Mouse (Mus musculus): Measurements from ENCODE around the gene Phip. TPM values are rescaled to one million over a fixed set of nuclear protein-coding genes. Genes with fewer than 3 reads are reported as not detected.
A peak's percentile ranks its signal among the peaks of the same experiment; 100 is the strongest.

Phip gene
- polyA plus RNA-seq, 1 experiment from 2014 or later = 54.2 TPM

DNA sequence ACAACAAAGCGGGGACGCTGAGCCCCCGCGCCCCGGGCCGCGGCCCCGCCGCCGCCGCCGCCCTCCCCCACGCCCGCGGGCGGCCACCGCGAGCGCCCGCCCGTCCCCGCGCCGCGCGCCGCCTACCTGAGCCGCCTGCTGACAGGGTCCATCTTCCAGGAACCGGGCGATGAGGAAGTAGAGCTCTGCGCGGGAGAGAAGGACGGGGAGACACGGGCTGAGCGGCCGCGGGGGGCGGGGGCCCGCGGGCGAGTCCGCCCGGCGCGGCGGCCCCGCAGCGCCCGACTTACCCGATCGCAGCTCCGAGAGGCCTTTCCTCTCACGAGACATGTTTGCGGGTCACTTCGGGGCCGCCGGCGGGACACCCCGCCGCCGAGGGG is 364 bp downstream of the Phip start:
- H3K4me1 ChIP-seq (replicated peaks; ENCODE audit: control insufficient read depth, insufficient read depth, low read length) = peaks cover 3% of the 10 kb centered on the region; the same call in 1 of the 2 replicates
- H3K9ac ChIP-seq (ENCODE audit: low read depth, low read length) = peak overlapping the region; percentile 97
- H3K36me3 ChIP-seq (ENCODE audit: control insufficient read depth, insufficient read depth, low read length) = no peaks in the 10 kb centered on the region
- peak overlapping the region; percentile 99 for H3K27ac ChIP-seq (ENCODE audit: low read depth, low read length)
- no peaks in the 10 kb centered on the region for H3K27me3 ChIP-seq (replicated peaks; ENCODE audit: control insufficient read depth, insufficient read depth, low read length)
- under 1% methylated on average over 29 of the region's 61 CpGs for WGBS
- peak; percentile 52 for ATAC-seq (replicated peaks; ENCODE audit: low FRiP score)
- no peaks in the 10 kb centered on the region for H3K9me3 ChIP-seq (ENCODE audit: control insufficient read depth, low read length)
- peak overlapping the region; percentile 97 for H3K4me3 ChIP-seq (ENCODE audit: low read depth, low read length)
- H3K4me2 ChIP-seq = peak overlapping the region; percentile 82
- DNase-seq (ENCODE audit: low spot score) = no peak

- ATAC-seq (replicated peaks; ENCODE audit: low FRiP score) = peak; percentile 84
Measured at GRCm38 (mm10) chr9:82974187-82974861, 992 bp downstream of the Phip start.

DNA sequence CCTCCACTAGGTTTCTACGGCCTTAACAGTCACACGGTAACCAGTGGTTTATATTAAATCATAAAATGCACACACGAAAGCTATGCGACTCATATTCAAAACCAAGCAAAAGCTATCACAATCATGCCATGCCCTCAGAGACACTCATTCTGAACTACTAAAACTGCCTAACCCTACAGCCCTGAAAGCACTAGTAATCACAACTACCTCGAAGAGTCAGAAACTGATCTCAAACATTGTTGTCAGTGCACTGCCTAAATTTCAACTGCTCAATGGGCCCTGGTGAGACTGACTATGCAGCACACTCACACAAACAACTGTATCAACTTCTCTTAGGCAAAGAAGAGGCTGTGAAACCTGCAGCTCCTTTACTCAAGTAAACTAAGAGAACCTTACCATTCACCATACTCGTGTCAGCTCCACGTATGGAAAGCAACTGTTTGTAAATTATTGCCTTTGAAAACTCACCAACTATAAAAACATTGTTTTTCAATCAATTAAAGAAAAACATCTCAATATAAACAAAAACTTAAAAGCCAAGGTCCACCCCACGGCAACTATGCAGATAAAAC is 1.9 kb downstream of the Phip start:
- H3K9ac ChIP-seq (ENCODE audit: low read depth, low read length) = peak overlapping the region; percentile 97
- 42% methylated on average over 8 of the region's 8 CpGs for WGBS

More at GRCm38 (mm10) chr9:82974187-82974861, 992 bp downstream of the Phip start:
- DNase-seq (ENCODE audit: low spot score) = peak; percentile 89
- WGBS = under 1% methylated on average over 63 of the region's 75 CpGs
- H3K4me3 ChIP-seq (ENCODE audit: low read depth, low read length) = peak overlapping the region; percentile 97
- H3K4me1 ChIP-seq (replicated peaks; ENCODE audit: control insufficient read depth, insufficient read depth, low read length) = peaks cover 3% of the 10 kb centered on the region; the same call in 1 of the 2 replicates
- H3K9me3 ChIP-seq (ENCODE audit: control insufficient read depth, low read length) = no peaks in the 10 kb centered on the region
- H3K27me3 ChIP-seq (replicated peaks; ENCODE audit: control insufficient read depth, insufficient read depth, low read length) = no peaks in the 10 kb centered on the region
- H3K4me2 ChIP-seq = peak overlapping the region; percentile 82
- peak overlapping the region; percentile 99 for H3K27ac ChIP-seq (ENCODE audit: low read depth, low read length)
- H3K36me3 ChIP-seq (ENCODE audit: control insufficient read depth, insufficient read depth, low read length) = no peaks in the 10 kb centered on the region
- peak overlapping the region; percentile 97 for H3K9ac ChIP-seq (ENCODE audit: low read depth, low read length)

GRCm38 (mm10) chr9:82971433-82971832 is 3.9 kb downstream of the Phip start:
- no peaks in the 10 kb centered on the region for H3K9me3 ChIP-seq (ENCODE audit: control insufficient read depth, low read length)
- WGBS = 85% methylated on average over 1 of the region's 1 CpGs
- no peak overlapping the region for H3K4me3 ChIP-seq (ENCODE audit: low read depth, low read length)
- peaks cover 3% of the 10 kb centered on the region; the same call in 1 of the 2 replicates for H3K4me1 ChIP-seq (replicated peaks; ENCODE audit: control insufficient read depth, insufficient read depth, low read length)
- no peak overlapping the region for H3K9ac ChIP-seq (ENCODE audit: low read depth, low read length)
- no peaks in the 10 kb centered on the region for H3K27me3 ChIP-seq (replicated peaks; ENCODE audit: control insufficient read depth, insufficient read depth, low read length)
- DNase-seq (ENCODE audit: low spot score) = no peak
- H3K4me2 ChIP-seq = no peak overlapping the region
- no peak overlapping the region for H3K27ac ChIP-seq (ENCODE audit: low read depth, low read length)
- no peak for ATAC-seq (replicated peaks; ENCODE audit: low FRiP score)
- H3K36me3 ChIP-seq (ENCODE audit: control insufficient read depth, insufficient read depth, low read length) = no peaks in the 10 kb centered on the region

More for the DNA sequence above, 1.9 kb downstream of the Phip start:
- H3K9me3 ChIP-seq (ENCODE audit: control insufficient read depth, low read length) = no peaks in the 10 kb centered on the region
- H3K27me3 ChIP-seq (replicated peaks; ENCODE audit: control insufficient read depth, insufficient read depth, low read length) = no peaks in the 10 kb centered on the region
- peak overlapping the region; percentile 32 for H3K27ac ChIP-seq (ENCODE audit: low read depth, low read length)
- H3K4me3 ChIP-seq (ENCODE audit: low read depth, low read length) = peak overlapping the region; percentile 97
- DNase-seq (ENCODE audit: low spot score) (no peak), ATAC-seq (replicated peaks; ENCODE audit: low FRiP score) (no peak)
- peaks cover 3% of the 10 kb centered on the region; the same call in 1 of the 2 replicates for H3K4me1 ChIP-seq (replicated peaks; ENCODE audit: control insufficient read depth, insufficient read depth, low read length)
- H3K36me3 ChIP-seq (ENCODE audit: control insufficient read depth, insufficient read depth, low read length) = no peaks in the 10 kb centered on the region
- peak overlapping the region; percentile 82 for H3K4me2 ChIP-seq

- H3K27me3 ChIP-seq (replicated peaks; ENCODE audit: control insufficient read depth, insufficient read depth, low read length) = no peaks in the 10 kb centered on the region
- H3K9me3 ChIP-seq (ENCODE audit: control insufficient read depth, low read length) = no peaks in the 10 kb centered on the region
- H3K36me3 ChIP-seq (ENCODE audit: control insufficient read depth, insufficient read depth, low read length) = no peaks in the 10 kb centered on the region
- H3K4me3 ChIP-seq (ENCODE audit: low read depth, low read length) = no peak overlapping the region
- H3K27ac ChIP-seq (ENCODE audit: low read depth, low read length) = no peak overlapping the region
- WGBS = 87% methylated on average over 8 of the region's 8 CpGs
- DNase-seq (ENCODE audit: low spot score) = no peak
- H3K9ac ChIP-seq (ENCODE audit: low read depth, low read length) = no peak overlapping the region
- H3K4me1 ChIP-seq (replicated peaks; ENCODE audit: control insufficient read depth, insufficient read depth, low read length) = no peaks in the 10 kb centered on the region
- H3K4me2 ChIP-seq = no peak overlapping the region
- ATAC-seq (replicated peaks; ENCODE audit: low FRiP score) = no peak
Measured at GRCm38 (mm10) chr9:82967076-82967621, 8.2 kb downstream of the Phip start.

GRCm38 (mm10) chr9:82963981-82964380 is 11.3 kb downstream of the Phip start:
- no peak overlapping the region for H3K4me3 ChIP-seq (ENCODE audit: low read depth, low read length)
- ATAC-seq (replicated peaks; ENCODE audit: low FRiP score) (no peak), DNase-seq (ENCODE audit: low spot score) (no peak)
- H3K4me2 ChIP-seq = no peak overlapping the region
- 90% methylated on average over 4 of the region's 4 CpGs for WGBS
- H3K36me3 ChIP-seq (ENCODE audit: control insufficient read depth, insufficient read depth, low read length) = no peaks in the 10 kb centered on the region
- H3K9me3 ChIP-seq (ENCODE audit: control insufficient read depth, low read length) = no peaks in the 10 kb centered on the region
- no peaks in the 10 kb centered on the region for H3K27me3 ChIP-seq (replicated peaks; ENCODE audit: control insufficient read depth, insufficient read depth, low read length)
- H3K27ac ChIP-seq (ENCODE audit: low read depth, low read length) = no peak overlapping the region
- H3K4me1 ChIP-seq (replicated peaks; ENCODE audit: control insufficient read depth, insufficient read depth, low read length) = no peaks in the 10 kb centered on the region
- no peak overlapping the region for H3K9ac ChIP-seq (ENCODE audit: low read depth, low read length)

DNA sequence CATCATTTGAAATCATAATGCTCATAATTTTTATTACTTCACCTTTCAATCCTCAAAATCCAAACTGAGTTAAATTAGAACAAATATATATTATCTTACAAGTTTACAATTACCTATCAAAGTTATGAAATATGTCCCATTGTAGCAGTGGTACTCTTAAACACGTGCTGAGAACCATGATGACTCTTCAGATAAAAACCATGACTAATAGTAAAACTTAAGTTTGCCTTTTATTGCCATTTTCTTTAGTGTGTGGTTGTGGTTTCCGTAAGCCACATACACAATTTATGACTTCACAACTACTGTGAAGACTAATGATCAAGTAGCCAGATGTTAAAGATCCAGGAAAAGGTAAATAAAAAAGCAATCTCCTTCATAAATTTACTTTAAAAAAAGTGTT is 14.0 kb downstream of the Phip start:
- Histone ChIP-seq H3K36me3 (ENCODE audit: control insufficient read depth, insufficient read depth, low read length) (no peaks in the 10 kb centered on the region), H3K4me2 (no peak overlapping the region), H3K4me1 (replicated peaks; ENCODE audit: control insufficient read depth, insufficient read depth, low read length) (no peaks in the 10 kb centered on the region), H3K4me3 (ENCODE audit: low read depth, low read length) (no peak overlapping the region), H3K27me3 (replicated peaks; ENCODE audit: control insufficient read depth, insufficient read depth, low read length) (no peaks in the 10 kb centered on the region), H3K9ac (ENCODE audit: low read depth, low read length) (no peak overlapping the region), H3K9me3 (ENCODE audit: control insufficient read depth, low read length) (no peaks in the 10 kb centered on the region), H3K27ac (ENCODE audit: low read depth, low read length) (no peak overlapping the region)
- ATAC-seq (replicated peaks; ENCODE audit: low FRiP score) (no peak), DNase-seq (ENCODE audit: low spot score) (no peak)
- 83% methylated on average over 2 of the region's 2 CpGs for WGBS

DNA sequence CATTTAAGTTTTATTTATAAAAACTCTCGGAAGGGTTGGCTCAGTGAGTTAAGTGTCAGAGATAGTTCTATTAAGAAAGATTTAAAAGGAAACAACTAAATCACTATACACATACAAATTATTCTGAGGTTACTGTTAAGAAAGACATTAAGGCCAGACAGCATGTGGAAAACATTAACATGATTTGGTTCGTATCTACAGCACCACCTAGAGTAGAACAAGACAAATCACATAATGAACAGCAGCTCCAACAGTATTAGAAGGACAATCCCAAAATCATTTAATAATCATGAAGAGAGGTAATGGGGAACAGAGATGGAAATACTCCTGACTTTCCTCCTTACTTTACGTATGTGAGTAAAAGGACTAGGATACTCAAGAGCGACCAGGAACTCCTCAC is 20.0 kb downstream of the Phip start:
- ATAC-seq (replicated peaks; ENCODE audit: low FRiP score) = no peak
- no peak overlapping the region for H3K4me3 ChIP-seq (ENCODE audit: low read depth, low read length)

More for the DNA sequence above, 20.0 kb downstream of the Phip start:
- Histone ChIP-seq H3K4me2 (no peak overlapping the region), H3K27ac (ENCODE audit: low read depth, low read length) (no peak overlapping the region), H3K36me3 (ENCODE audit: control insufficient read depth, insufficient read depth, low read length) (peaks cover 8% of the 10 kb centered on the region; the same call in 1 of the 2 replicates), H3K27me3 (replicated peaks; ENCODE audit: control insufficient read depth, insufficient read depth, low read length) (no peaks in the 10 kb centered on the region), H3K4me1 (replicated peaks; ENCODE audit: control insufficient read depth, insufficient read depth, low read length) (no peaks in the 10 kb centered on the region), H3K9me3 (ENCODE audit: control insufficient read depth, low read length) (no peaks in the 10 kb centered on the region), H3K9ac (ENCODE audit: low read depth, low read length) (no peak overlapping the region)
- no peak for DNase-seq (ENCODE audit: low spot score)
- 85% methylated on average over 4 of the region's 4 CpGs for WGBS

Data from liver, embryonic 11.5 days (tissue).